Mouse (Mus musculus) MEL (cell line): ENCODE results near the gene Aifm2.

ENCODE experiments used
- CTCF ChIP-seq, 3 experiments: IDR thresholded peaks in 2 of 3; conservative IDR thresholded peaks in 1 of 3; 2 replicates each; pipeline ENCODE4 v1.5.1; 2011 to 2012; ENCODE audit warnings: low read length in 3 of 3, low read depth in 2 of 3, mild to moderate bottlenecking in 2 of 3, improper control_type of control experiment in 1 of 3, inconsistent platforms in 1 of 3, mixed read lengths in 1 of 3, moderate library complexity in 1 of 3; ENCODE audit not compliant: control insufficient read depth in 1 of 3, insufficient read depth in 1 of 3, poor library complexity in 1 of 3, severe bottlenecking in 1 of 3
- ZMIZ1 ChIP-seq: IDR thresholded peaks from 2 replicates; pipeline ENCODE4 v1.6.1; 2012; ENCODE audit warnings: low read depth, mild to moderate bottlenecking, inconsistent platforms, low read length, improper control_type of control experiment, moderate library complexity

DNA sequence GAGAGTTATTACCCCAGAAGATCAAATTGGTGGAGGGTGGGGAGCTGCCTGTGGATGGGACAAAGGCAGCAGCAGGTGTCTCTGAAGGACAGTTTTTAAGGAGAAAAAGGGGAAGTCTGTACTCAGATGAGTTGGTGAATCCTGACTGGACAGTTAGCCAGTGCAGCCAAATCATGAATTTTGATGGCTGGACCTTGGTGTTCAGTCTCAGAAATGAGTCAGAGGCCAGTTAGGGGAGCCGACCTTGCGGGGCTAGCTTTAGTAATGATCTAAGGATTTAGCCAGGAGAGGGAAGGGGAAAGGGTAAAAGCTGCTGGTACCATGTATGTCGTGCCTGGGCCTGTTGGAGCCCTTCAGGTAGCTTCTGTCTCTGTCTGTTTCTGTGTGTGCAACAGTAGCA lies 1.5 kb upstream of the Aifm2 start:
- TF ChIP-seq CTCF (IDR thresholded peaks at IDR 0.05 in 2 of 3, conservative IDR thresholded peaks at IDR 0.05 in 1 of 3; ENCODE audit: control insufficient read depth in 1 of 3, insufficient read depth in 1 of 3, low read depth in 2 of 3, low read length in 3 of 3, poor library complexity in 1 of 3, severe bottlenecking in 1 of 3) (no peak), ZMIZ1 (no peak)
